Mouse (Mus musculus): Measurements from ENCODE around the gene Add3. TPM values are rescaled to one million over a fixed set of nuclear protein-coding genes. Genes with fewer than 3 reads are reported as not detected.

Gene Add3
- 53.9 TPM for polyA plus RNA-seq (2014; fragmentation: Illumina TruSeq; extraction: RNeasy Lipid Tissue Mini Kit (QIAGEN cat#74804); ENCODE audit: low read depth, low replicate concordance)

GRCm38 (mm10) chr19:53140044-53140803 lies at the start of gene Add3:
TSS of gene Add3 (plus strand) at chr19:53140443.

Other genes starting within 250 kb of the Add3 start
- 26.4 TPM for gene Xpnpep1, start 100.2 kb upstream of the Add3 start, polyA plus RNA-seq (2014; fragmentation: Illumina TruSeq; extraction: RNeasy Lipid Tissue Mini Kit (QIAGEN cat#74804); ENCODE audit: low read depth, low replicate concordance)
- gene Mxi1, start 170.1 kb downstream of the Add3 start, polyA plus RNA-seq (2014; fragmentation: Illumina TruSeq; extraction: RNeasy Lipid Tissue Mini Kit (QIAGEN cat#74804); ENCODE audit: low read depth, low replicate concordance), result 43.2 TPM
- not detected for gene Gm10197, start 231.3 kb downstream of the Add3 start, polyA plus RNA-seq (2014; fragmentation: Illumina TruSeq; extraction: RNeasy Lipid Tissue Mini Kit (QIAGEN cat#74804); ENCODE audit: low read depth, low replicate concordance)